Mouse (Mus musculus) lung, adult 2 months (tissue): ENCODE measurements around the gene Wbp1. TPM values are rescaled to one million over a fixed set of nuclear protein-coding genes. Genes with fewer than 3 reads are reported as not detected.

Source experiments
- DNase-seq: peaks from one replicate; pipeline ENCODE4 v3.0.0; 2022
- H3K4me1 ChIP-seq: fragments of 200-500 bp; 2 replicates; pipeline ENCODE4 v1.6.1; 2011; ENCODE audit warnings: low read length; ENCODE audit not compliant: control insufficient read depth, insufficient read depth
- H3K4me3 ChIP-seq: fragments of 200-500 bp; replicated peaks from 2 replicates; pipeline ENCODE3; 2011; ENCODE audit warnings: low read depth, mild to moderate bottlenecking, control low read depth, low read length; ENCODE audit errors: extremely low read depth
- CTCF ChIP-seq: fragments of 200-500 bp; IDR thresholded peaks from 2 replicates; pipeline ENCODE4 v1.5.1; 2011; ENCODE audit warnings: mild to moderate bottlenecking, low read length, control low read depth; ENCODE audit not compliant: insufficient read depth
- POLR2A ChIP-seq: fragments of 200-500 bp; IDR thresholded peaks from 2 replicates; pipeline ENCODE4 v1.6.1; 2011; ENCODE audit warnings: low read depth, mild to moderate bottlenecking, control low read depth, low read length, borderline replicate concordance; ENCODE audit errors: extremely low read depth
- WGBS: fragments of 180-500 bp; shearing (Covaris S2); methylation state at CpG from one replicate; pipeline ENCODE4 v1.1.7; 2018; 5-methylcytosine and 5-hydroxymethylcytosine counted together
- polyA plus RNA-seq: library from polyadenylated mRNA; depleted of rRNA; stranded (reverse); fragments of >200 nt; gene quantifications from 2 replicates; pipeline ENCODE4 v1.2.3, GENCODE M21; 2012

Wbp1 gene
- polyA plus RNA-seq, 1 experiment = 211 TPM

- no peaks in the 10 kb centered on the region for H3K4me1 ChIP-seq
- 1% methylated on average over 32 of the region's 32 CpGs for WGBS
- H3K4me3 ChIP-seq = peak within 1 kb of the TSS; percentile 54
- TF ChIP-seq CTCF (no peak), POLR2A (no peak)
- peak; percentile 54 for DNase-seq
Measured at GRCm38 (mm10) chr6:83156259-83156684, 34.9 kb upstream of the Wbp1 start, which contains the start of the genes Wdr54 and 1700003E16Rik. Gene Wdr54, minus strand, starts transcription at chr6:83156397. Gene 1700003E16Rik, plus strand, starts transcription at chr6:83156404.

- H3K4me3 ChIP-seq = peak overlapping the region; percentile 54
- WGBS = 8% methylated on average over 23 of the region's 23 CpGs
- no peaks in the 10 kb centered on the region for H3K4me1 ChIP-seq
- no peak for DNase-seq
- no peak for TF ChIP-seq CTCF
- TF ChIP-seq POLR2A = no peak
Measured at GRCm38 (mm10) chr6:83155552-83156238, 34.3 kb upstream of the Wbp1 start.

GRCm38 (mm10) chr6:83153485-83153884 is 32.1 kb upstream of the Wbp1 start:
- DNase-seq = no peak
- Histone ChIP-seq H3K4me1 (no peaks in the 10 kb centered on the region), H3K4me3 (no peak overlapping the region)
- TF ChIP-seq POLR2A (no peak), CTCF (no peak)
- whole genome bisulfite sequencing = 64% methylated on average over 5 of the region's 5 CpGs

- Histone ChIP-seq H3K4me1 (no peaks in the 10 kb centered on the region), H3K4me3 (no peak overlapping the region)
- TF ChIP-seq CTCF = no peak
- TF ChIP-seq POLR2A = no peak
- DNase-seq = no peak
- 85% methylated on average over 12 of the region's 12 CpGs for WGBS
Measured at GRCm38 (mm10) chr6:83153038-83153437, 31.7 kb upstream of the Wbp1 start.

- WGBS = 53% methylated on average over 8 of the region's 8 CpGs
- Histone ChIP-seq H3K4me3 (no peak overlapping the region), H3K4me1 (no peaks in the 10 kb centered on the region)
- TF ChIP-seq POLR2A = no peak
- TF ChIP-seq CTCF = no peak
- no peak for DNase-seq
Measured at GRCm38 (mm10) chr6:83151721-83152120, 30.4 kb upstream of the Wbp1 start.

GRCm38 (mm10) chr6:83147280-83147679 is 25.9 kb upstream of the Wbp1 start:
- no peak overlapping the region for H3K4me3 ChIP-seq
- DNase-seq = no peak
- TF ChIP-seq CTCF = no peak
- TF ChIP-seq POLR2A = no peak
- H3K4me1 ChIP-seq = no peaks in the 10 kb centered on the region
- WGBS = 58% methylated on average over 7 of the region's 7 CpGs

- TF ChIP-seq CTCF (no peak), POLR2A (no peak)
- DNase-seq = no peak
- WGBS = 65% methylated on average over 9 of the region's 9 CpGs
- no peaks in the 10 kb centered on the region for H3K4me1 ChIP-seq
- no peak overlapping the region for H3K4me3 ChIP-seq
Measured at GRCm38 (mm10) chr6:83145805-83146204, 24.4 kb upstream of the Wbp1 start.

- TF ChIP-seq CTCF (no peak), POLR2A (no peak)
- Histone ChIP-seq H3K4me3 (no peak overlapping the region), H3K4me1 (no peaks in the 10 kb centered on the region)
- 37% methylated on average over 2 of the region's 2 CpGs for WGBS
- no peak for DNase-seq
Measured at GRCm38 (mm10) chr6:83145209-83145608, 23.9 kb upstream of the Wbp1 start.

- no peak for DNase-seq
- TF ChIP-seq CTCF (no peak), POLR2A (no peak)
- Histone ChIP-seq H3K4me1 (peaks cover 3% of the 10 kb centered on the region), H3K4me3 (no peak overlapping the region)
- 74% methylated on average over 11 of the region's 11 CpGs for WGBS
Measured at GRCm38 (mm10) chr6:83142886-83143285, 21.5 kb upstream of the Wbp1 start.

GRCm38 (mm10) chr6:83142211-83142731 is 20.9 kb upstream of the Wbp1 start:
- no peak for TF ChIP-seq CTCF
- TF ChIP-seq POLR2A = no peak
- peaks cover 7% of the 10 kb centered on the region for H3K4me1 ChIP-seq
- WGBS = 25% methylated on average over 41 of the region's 41 CpGs
- no peak for DNase-seq
- no peak overlapping the region for H3K4me3 ChIP-seq

GRCm38 (mm10) chr6:83141636-83142035 is 20.3 kb upstream of the Wbp1 start:
- Histone ChIP-seq H3K4me1 (peaks cover 7% of the 10 kb centered on the region), H3K4me3 (no peak overlapping the region)
- DNase-seq = no peak
- TF ChIP-seq CTCF (no peak), POLR2A (no peak)
- 53% methylated on average over 4 of the region's 4 CpGs for WGBS
